Mouse (Mus musculus) retina, postnatal 1 day (tissue): ENCODE results near the gene Rusc1.
"Not testable (repeated sequence)": the region's sequence is repeated elsewhere in the genome, so short reads cannot be mapped to it uniquely, and the experiment has no call there.

Experiments used
- DNase-seq: peaks from one replicate; pipeline ENCODE4 v3.0.0-alpha.2; 2012

The Rusc1 gene

GRCm38 (mm10) chr3:89091811-89092508 is 1.2 kb downstream of the Rusc1 start:
- no peak for DNase-seq

- DNase-seq = peak; percentile 87
Observed at GRCm38 (mm10) chr3:89090694-89091655, 2.1 kb downstream of the Rusc1 start.

GRCm38 (mm10) chr3:89089882-89090591 is 3.1 kb downstream of the Rusc1 start:
- DNase-seq = peak; percentile 86

GRCm38 (mm10) chr3:89088974-89089373 is 4.1 kb downstream of the Rusc1 start:
- DNase-seq = no peak

- DNase-seq = peak; percentile 89
Observed at GRCm38 (mm10) chr3:89087338-89088110, 5.6 kb downstream of the Rusc1 start.

GRCm38 (mm10) chr3:89084654-89085190 is 8.4 kb downstream of the Rusc1 start:
- DNase-seq = no peak

- DNase-seq = no peak
Observed at GRCm38 (mm10) chr3:89084133-89084532, 9.0 kb downstream of the Rusc1 start.

GRCm38 (mm10) chr3:89082287-89082686 is 10.8 kb downstream of the Rusc1 start:
- not testable (repeated sequence) for DNase-seq

GRCm38 (mm10) chr3:89077383-89077782 is 15.7 kb downstream of the Rusc1 start:
- DNase-seq = no peak

GRCm38 (mm10) chr3:89067265-89067664 is 25.8 kb downstream of the Rusc1 start:
- no peak for DNase-seq

- no peak for DNase-seq
Observed at GRCm38 (mm10) chr3:89061696-89062095, 31.4 kb downstream of the Rusc1 start.

GRCm38 (mm10) chr3:89058783-89059182 is 34.3 kb downstream of the Rusc1 start:
- peak; percentile 60 for DNase-seq

GRCm38 (mm10) chr3:89058361-89058760 is 34.8 kb downstream of the Rusc1 start:
- DNase-seq = no peak

GRCm38 (mm10) chr3:89043359-89043758 is 49.8 kb downstream of the Rusc1 start:
- peak; percentile 45 for DNase-seq
